Mouse (Mus musculus) neural tube, embryonic 15.5 days (tissue): ENCODE results near the gene 4931408C20Rik. TPM values are rescaled to one million over a fixed set of nuclear protein-coding genes. Genes with fewer than 3 reads are reported as not detected.

Source experiments
- ATAC-seq: fragments of 200-750 bp; cut with Nextera tagmentation; 2 replicates; pipeline ENCODE4 v1.8.0; 2017; ENCODE audit warnings: mild to moderate bottlenecking, moderate TSS enrichment, moderate library complexity; ENCODE audit not compliant: low FRiP score
- H3K27ac ChIP-seq: fragments of 300-500 bp; sonication (generic); replicated peaks from 2 replicates; pipeline ENCODE4 v1.5.1; 2015; ENCODE audit warnings: mild to moderate bottlenecking, inconsistent platforms
- H3K27me3 ChIP-seq: fragments of 300-500 bp; sonication (generic); replicated peaks from 2 replicates; pipeline ENCODE4 v1.6.1; 2015; ENCODE audit warnings: inconsistent platforms
- H3K36me3 ChIP-seq: fragments of 300-500 bp; sonication (generic); 2 replicates; pipeline ENCODE4 v1.6.1; 2015; ENCODE audit warnings: inconsistent platforms
- H3K4me1 ChIP-seq: fragments of 300-500 bp; sonication (generic); 2 replicates; pipeline ENCODE4 v1.6.1; 2015; ENCODE audit warnings: inconsistent platforms
- H3K4me2 ChIP-seq: fragments of 300-500 bp; sonication (generic); 2 replicates; pipeline ENCODE4 v1.6.1; 2015; ENCODE audit warnings: inconsistent platforms, mild to moderate bottlenecking, moderate library complexity
- H3K4me3 ChIP-seq: fragments of 300-500 bp; sonication (generic); replicated peaks from 2 replicates; pipeline ENCODE4 v1.5.1; 2015; ENCODE audit warnings: mild to moderate bottlenecking, inconsistent platforms
- H3K9ac ChIP-seq: fragments of 300-500 bp; sonication (generic); replicated peaks from 2 replicates; pipeline ENCODE4 v1.6.1; 2015; ENCODE audit warnings: mild to moderate bottlenecking, inconsistent platforms
- H3K9me3 ChIP-seq: fragments of 300-500 bp; sonication (generic); replicated peaks from 2 replicates; pipeline ENCODE4 v1.6.1; 2016; ENCODE audit warnings: inconsistent platforms
- WGBS: fragments of 180-500 bp; shearing (Covaris S2); methylation state at CpG from one replicate; pipeline ENCODE4 v1.1.7; 2015; ENCODE audit warnings: mixed read lengths; 5-methylcytosine and 5-hydroxymethylcytosine counted together
- polyA plus RNA-seq: library from polyadenylated mRNA; unstranded; fragments of >200 nt; fragmentation: Nextera tagmentation; extraction: Ambion mirVana; gene quantifications from 2 replicates; pipeline ENCODE4 v1.2.1, GENCODE M21; 2015

4931408C20Rik gene
- not detected in 2 replicates for polyA plus RNA-seq

DNA sequence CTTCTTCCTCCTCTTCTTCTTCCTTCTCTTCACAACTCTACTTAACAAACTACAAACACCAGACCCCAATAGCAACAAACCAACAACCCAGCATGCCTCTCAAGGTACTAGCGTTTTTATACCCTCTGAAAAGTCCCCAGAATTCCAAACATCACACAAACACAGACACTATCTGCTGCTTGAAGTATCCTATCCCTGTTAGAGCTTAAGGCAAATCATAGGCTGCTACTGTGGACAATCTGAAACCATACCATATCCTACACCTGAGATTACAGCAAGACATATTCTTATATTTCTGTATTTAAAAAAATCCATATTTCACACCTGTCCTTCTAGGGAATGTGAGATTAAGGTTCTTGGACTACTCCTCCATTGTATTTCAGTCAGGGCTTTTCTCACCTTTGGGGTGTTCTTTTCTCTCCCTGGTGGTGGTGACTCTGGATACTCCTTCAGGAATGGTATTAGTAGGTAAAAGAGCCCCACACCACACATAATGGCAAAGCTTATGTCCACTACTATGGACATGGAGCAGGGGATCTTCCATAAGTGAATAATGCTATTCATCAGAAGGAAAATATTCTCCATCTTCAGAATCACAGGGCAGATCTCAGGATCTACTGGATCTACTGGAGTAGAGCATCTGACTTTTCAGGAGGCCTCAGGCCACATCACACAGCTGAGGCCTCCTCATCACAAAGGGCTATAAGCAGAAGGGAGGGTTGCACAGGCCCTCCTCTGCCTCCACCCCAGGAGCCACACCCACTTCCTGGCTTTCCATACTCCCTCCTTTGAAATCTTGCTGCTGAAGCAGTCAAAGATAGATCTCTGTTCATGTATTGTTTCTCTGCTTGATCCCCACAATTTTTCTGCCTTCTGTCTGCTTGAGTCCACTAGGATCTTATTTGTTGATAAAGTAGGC lies at the start of gene 4931408C20Rik:
Gene 4931408C20Rik, minus strand, starts transcription at position 619 of the 919 bp plus-strand sequence.
- H3K4me2 ChIP-seq: no peak within 1 kb of the TSS
- H3K36me3 ChIP-seq: no peaks in the 10 kb centered on the region
- no peaks in the 10 kb centered on the region for H3K9me3 ChIP-seq
- no peak within 1 kb of the TSS for H3K9ac ChIP-seq
- WGBS: 50% methylated on average over 1 of the region's 1 CpGs
- no peak within 1 kb of the TSS for H3K4me3 ChIP-seq
- H3K27ac ChIP-seq: no peak within 1 kb of the TSS
- H3K27me3 ChIP-seq: no peaks in the 10 kb centered on the region
- H3K4me1 ChIP-seq: no peaks in the 10 kb centered on the region
- ATAC-seq: peak; percentile 88

DNA sequence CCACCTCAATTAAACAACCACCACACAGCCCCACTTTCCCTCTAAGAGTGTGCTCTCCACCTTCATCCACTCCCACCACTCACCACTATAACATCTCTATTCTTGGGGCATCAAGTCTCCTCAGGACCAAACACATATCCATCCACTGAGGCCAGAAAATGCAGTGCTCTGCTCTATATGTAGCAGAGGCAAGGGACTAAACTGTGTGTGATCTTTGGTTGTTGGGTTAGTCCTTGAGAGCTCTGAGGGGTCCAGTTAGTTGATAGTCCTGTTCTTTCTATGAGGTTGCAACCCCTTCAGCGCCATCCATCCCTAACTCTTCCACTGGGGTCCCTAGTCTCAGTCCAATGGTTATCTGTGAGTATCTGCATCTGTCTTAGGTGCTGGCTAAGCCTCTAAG lies 666 bp upstream of the 4931408C20Rik start:
- no peaks in the 10 kb centered on the region for H3K9me3 ChIP-seq
- no peaks in the 10 kb centered on the region for H3K4me1 ChIP-seq
- WGBS: 77% methylated on average over 1 of the region's 1 CpGs
- ATAC-seq: peak; percentile 76
- no peaks in the 10 kb centered on the region for H3K27me3 ChIP-seq
- no peak overlapping the region for H3K9ac ChIP-seq
- H3K4me2 ChIP-seq: no peak overlapping the region
- no peak overlapping the region for H3K27ac ChIP-seq
- no peaks in the 10 kb centered on the region for H3K36me3 ChIP-seq
- no peak overlapping the region for H3K4me3 ChIP-seq

DNA sequence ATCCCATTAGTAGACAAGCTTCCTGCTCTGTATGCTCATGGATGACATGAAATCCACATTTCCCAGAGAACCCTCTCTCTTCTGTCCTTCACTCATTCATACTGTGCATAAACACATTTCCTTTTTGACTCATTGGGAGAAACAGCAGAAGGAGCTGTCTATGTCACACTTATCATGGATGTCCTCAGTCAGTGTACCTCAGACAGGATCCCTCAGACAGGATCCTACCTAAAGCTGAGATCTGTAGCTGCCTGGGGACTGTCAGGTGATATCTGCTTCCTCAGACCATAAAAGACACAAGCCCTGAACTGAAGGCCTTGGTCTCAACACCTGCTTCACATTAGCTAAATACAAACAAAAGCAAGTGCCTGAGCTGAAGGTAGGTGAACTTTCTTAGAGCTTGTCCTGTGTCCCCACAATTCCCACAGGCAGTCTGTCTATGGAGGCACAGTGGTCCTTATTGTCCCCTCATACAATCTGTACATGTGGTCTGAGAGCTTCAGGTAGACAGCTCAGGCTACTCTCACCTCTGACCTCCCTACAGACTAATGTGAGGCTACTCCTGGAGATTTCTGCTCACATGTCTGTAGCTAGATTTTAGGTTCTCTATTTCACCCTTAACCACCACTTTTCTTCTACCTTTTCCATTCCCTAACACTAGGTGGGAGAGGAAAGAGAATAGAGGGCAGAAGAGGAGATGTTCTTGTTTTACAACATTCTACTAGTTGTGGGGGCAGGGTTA lies 1.1 kb downstream of the 4931408C20Rik start:
- H3K36me3 ChIP-seq: no peaks in the 10 kb centered on the region
- H3K4me1 ChIP-seq: no peaks in the 10 kb centered on the region
- H3K27me3 ChIP-seq: no peaks in the 10 kb centered on the region
- peak; percentile 35; the same call in 1 of the 2 replicates for ATAC-seq
- no peaks in the 10 kb centered on the region for H3K9me3 ChIP-seq
- H3K27ac ChIP-seq: no peak overlapping the region
- no peak overlapping the region for H3K4me3 ChIP-seq
- no peak overlapping the region for H3K4me2 ChIP-seq
- H3K9ac ChIP-seq: no peak overlapping the region

DNA sequence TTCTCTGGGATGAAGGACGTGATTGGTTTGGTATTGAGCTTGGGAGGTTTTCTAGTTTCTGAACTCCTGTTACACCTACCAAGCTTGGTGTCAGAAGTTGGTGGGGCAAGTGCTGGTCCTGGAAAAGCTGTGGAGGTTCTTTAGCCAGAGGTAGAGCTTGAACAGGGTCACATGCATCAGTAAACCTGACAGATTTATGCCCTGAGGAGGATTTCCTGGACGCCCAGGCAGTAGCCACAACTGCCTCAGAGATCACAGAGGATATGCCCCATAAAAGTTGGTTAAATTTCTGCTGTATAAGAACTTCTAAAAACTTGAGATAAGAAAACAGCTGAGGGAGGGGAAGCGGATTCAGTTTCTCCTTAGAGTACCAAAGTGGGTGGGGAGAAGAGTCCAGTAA lies 1.9 kb downstream of the 4931408C20Rik start:
- WGBS: 75% methylated on average over 3 of the region's 3 CpGs
- H3K27ac ChIP-seq: no peak overlapping the region
- no peaks in the 10 kb centered on the region for H3K27me3 ChIP-seq
- no peak overlapping the region for H3K4me2 ChIP-seq
- no peak overlapping the region for H3K9ac ChIP-seq
- no peak for ATAC-seq
- H3K4me3 ChIP-seq: no peak overlapping the region
- H3K9me3 ChIP-seq: no peaks in the 10 kb centered on the region
- no peaks in the 10 kb centered on the region for H3K36me3 ChIP-seq
- H3K4me1 ChIP-seq: no peaks in the 10 kb centered on the region

DNA sequence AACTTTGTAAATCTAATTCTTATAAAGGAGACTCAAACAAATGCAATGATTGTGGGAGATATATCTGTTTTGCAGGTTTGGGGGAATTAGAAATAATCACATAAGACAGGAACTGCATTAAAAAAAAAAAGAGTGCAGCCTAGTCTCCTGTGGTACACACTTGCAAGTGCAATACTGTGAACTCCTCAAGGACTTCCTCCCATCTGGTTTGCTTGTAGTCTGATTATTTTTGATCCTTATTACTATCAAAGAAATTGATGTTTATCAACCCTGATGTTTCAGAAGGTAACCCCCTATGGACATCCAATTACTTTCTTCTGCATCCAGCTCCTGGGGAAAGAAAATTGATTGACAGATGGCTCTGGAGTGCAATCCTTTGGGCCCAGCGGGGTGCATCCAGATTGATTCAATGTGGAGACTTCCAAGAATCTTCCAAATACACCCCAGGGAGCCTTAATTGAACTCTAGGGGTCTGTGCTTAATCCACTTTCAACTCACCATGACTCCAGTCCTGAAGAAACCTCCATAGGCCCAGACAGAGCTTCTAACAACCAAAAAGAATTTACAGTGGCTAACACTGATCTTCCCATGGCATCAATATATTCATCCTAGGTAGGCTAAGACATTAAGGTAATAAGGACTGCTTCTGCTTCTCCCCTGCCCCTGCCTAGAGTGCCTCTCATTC lies 37.4 kb downstream of the 4931408C20Rik start:
- Histone ChIP-seq H3K36me3 (no peaks in the 10 kb centered on the region), H3K9ac (no peak overlapping the region), H3K4me2 (no peak overlapping the region), H3K27me3 (no peaks in the 10 kb centered on the region), H3K4me3 (no peak overlapping the region), H3K9me3 (no peaks in the 10 kb centered on the region), H3K4me1 (no peaks in the 10 kb centered on the region), H3K27ac (no peak overlapping the region)
- 63% methylated on average over 1 of the region's 1 CpGs for WGBS
- no peak for ATAC-seq

DNA sequence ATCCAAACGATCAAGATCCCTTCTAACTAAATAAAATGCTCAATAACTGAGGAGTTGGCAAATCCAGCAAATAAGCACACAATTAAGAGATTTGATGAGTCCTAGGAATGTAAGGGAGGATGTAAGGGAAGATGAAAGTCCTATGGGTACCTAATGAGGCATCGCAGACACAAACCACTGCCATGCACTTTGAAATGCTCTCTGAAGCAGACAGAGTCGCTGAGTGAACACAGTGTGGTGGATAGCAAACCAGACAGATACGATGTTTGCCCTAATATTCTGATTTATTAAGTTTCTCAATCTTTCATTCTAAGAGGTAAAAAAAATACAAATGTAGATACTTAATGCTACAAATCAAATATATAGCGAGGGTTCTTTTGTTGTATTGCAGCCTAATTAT lies 51.2 kb downstream of the 4931408C20Rik start:
- Histone ChIP-seq H3K4me2 (no peak overlapping the region), H3K36me3 (no peaks in the 10 kb centered on the region), H3K4me3 (no peak overlapping the region), H3K27ac (no peak overlapping the region), H3K27me3 (no peaks in the 10 kb centered on the region), H3K9ac (no peak overlapping the region), H3K9me3 (no peaks in the 10 kb centered on the region), H3K4me1 (no peaks in the 10 kb centered on the region)
- WGBS: 82% methylated on average over 5 of the region's 5 CpGs
- no peak for ATAC-seq
